Mouse (Mus musculus): ENCODE results near the gene Mfap5. TPM values are rescaled to one million over a fixed set of nuclear protein-coding genes. Genes with fewer than 3 reads are reported as not detected.
"Not testable (repeated sequence)": the region's sequence is repeated elsewhere in the genome, so short reads cannot be mapped to it uniquely, and the experiment has no call there.

Gene Mfap5
- polyA plus RNA-seq, 1 experiment from 2014 or later: 0.75 TPM

DNA sequence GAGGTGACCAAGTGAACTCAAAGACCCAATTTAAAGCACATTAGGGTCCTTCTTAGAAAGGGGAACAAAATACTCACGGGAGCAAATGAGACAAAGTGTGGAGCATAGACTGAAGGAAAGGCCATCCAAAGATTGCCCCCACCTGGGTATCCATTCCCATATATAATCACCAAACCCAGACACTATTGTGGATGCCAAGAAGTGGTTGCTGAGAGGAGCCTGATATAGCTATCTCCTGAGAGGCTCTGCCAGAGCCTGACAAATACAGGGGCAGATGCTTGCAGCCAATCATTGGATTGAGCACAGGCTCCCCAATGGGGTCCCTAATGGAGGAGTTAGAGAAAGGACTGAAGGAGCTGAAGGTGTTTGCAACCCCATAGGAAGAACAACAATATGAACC, 69.4 kb downstream of the Mfap5 start:
- not testable (repeated sequence) for H3K27me3 ChIP-seq; H3K4me3 ChIP-seq (replicated peaks); H3K4me2 ChIP-seq; H3K27ac ChIP-seq; H3K36me3 ChIP-seq (replicated peaks); H3K9ac ChIP-seq; H3K9me3 ChIP-seq; ATAC-seq (ENCODE audit: low FRiP score); H3K4me1 ChIP-seq
- 100% methylated on average over 1 of the region's 1 CpGs for WGBS

DNA sequence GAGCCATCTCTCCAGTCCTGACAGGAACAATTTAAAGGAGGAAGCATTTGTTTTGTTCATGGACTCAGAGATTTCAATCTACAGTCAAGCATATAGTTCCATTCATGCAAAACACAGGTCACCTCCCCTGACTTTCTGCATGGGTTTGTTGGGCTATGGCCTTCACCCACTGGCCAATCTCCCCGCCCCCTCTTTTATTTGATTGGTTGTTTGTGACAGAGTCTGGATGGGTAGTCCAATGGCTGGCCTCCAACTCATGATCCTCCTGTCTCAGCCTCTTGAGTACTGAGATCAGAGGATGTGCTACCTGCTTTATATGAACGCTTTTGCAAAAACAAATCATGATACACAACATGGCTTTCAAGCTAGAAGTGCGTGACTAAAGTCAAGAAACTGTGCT, 71.4 kb downstream of the Mfap5 start:
- no peaks in the 10 kb centered on the region for H3K9me3 ChIP-seq
- H3K36me3 ChIP-seq (replicated peaks): no peaks in the 10 kb centered on the region
- H3K9ac ChIP-seq: no peak overlapping the region
- no peak for ATAC-seq (ENCODE audit: low FRiP score)
- no peaks in the 10 kb centered on the region for H3K27me3 ChIP-seq
- 89% methylated on average over 3 of the region's 3 CpGs for WGBS
- no peak overlapping the region for H3K4me3 ChIP-seq (replicated peaks)
- no peak overlapping the region for H3K27ac ChIP-seq
- H3K4me1 ChIP-seq: no peaks in the 10 kb centered on the region
- H3K4me2 ChIP-seq: no peak overlapping the region

Other genes with a start within 250 kb of the Mfap5 start
- gene Klrg1, start 223.0 kb upstream of the Mfap5 start, polyA plus RNA-seq (2016; fragmentation: Nextera tagmentation; extraction: Ambion mirVana): 0.18 and 0.32 TPM in 2 replicates
- gene M6pr, start 197.1 kb upstream of the Mfap5 start, polyA plus RNA-seq (2016; fragmentation: Nextera tagmentation; extraction: Ambion mirVana): 68.7 and 70.6 TPM in 2 replicates
- 34.4 and 37.5 TPM in 2 replicates for gene Phc1, start 165.3 kb upstream of the Mfap5 start, polyA plus RNA-seq (2016; fragmentation: Nextera tagmentation; extraction: Ambion mirVana)
- gene Rimklb, start 7.1 kb upstream of the Mfap5 start, polyA plus RNA-seq (2016; fragmentation: Nextera tagmentation; extraction: Ambion mirVana): 81.6 and 84.6 TPM in 2 replicates
- not detected in 2 replicates for gene Aicda, start 48.0 kb downstream of the Mfap5 start, polyA plus RNA-seq (2016; fragmentation: Nextera tagmentation; extraction: Ambion mirVana)
- 1.6 and 1.9 TPM in 2 replicates for gene Apobec1, start 96.6 kb downstream of the Mfap5 start, polyA plus RNA-seq (2016; fragmentation: Nextera tagmentation; extraction: Ambion mirVana)
- 0.12 TPM in 1 of 2 replicates, not detected in the other for gene Gdf3, start 104.2 kb downstream of the Mfap5 start, polyA plus RNA-seq (2016; fragmentation: Nextera tagmentation; extraction: Ambion mirVana)
- gene Dppa3, start 120.6 kb downstream of the Mfap5 start, polyA plus RNA-seq (2016; fragmentation: Nextera tagmentation; extraction: Ambion mirVana): not detected in 2 replicates
- 0.19 and 0.22 TPM in 2 replicates for gene Nanog, start 201.6 kb downstream of the Mfap5 start, polyA plus RNA-seq (2016; fragmentation: Nextera tagmentation; extraction: Ambion mirVana)